Comparison of ENCODE assay signal across 15 mouse cellular contexts in the genomic region with DNA sequence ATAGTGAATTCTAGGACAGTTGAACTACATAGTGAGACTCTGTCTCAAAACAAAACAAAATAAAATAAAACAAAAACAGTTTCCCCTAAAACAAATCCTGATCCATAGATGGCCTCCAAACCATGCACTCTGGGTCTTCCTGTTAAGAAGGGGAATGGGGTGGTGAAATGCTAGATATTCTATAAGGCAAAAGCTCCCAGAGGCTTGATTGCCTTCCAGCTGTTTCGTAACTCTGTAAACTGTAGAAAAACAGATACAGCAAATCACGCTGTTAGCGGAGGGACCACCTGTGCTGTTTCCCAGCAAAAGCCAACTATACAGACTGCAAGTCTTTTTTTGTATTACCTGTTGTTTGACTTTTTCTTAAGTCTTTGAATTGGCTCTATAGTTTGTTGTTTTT. TPM values are rescaled to one million over a fixed set of nuclear protein-coding genes. Genes with fewer than 3 reads are reported as not detected.
DNase-seq lines count a peak whose midpoint lies in the region; ATAC-seq and TF ChIP-seq lines count a peak whose summit lies in the region.
"Had no signal": no experiment of that assay in that cellular context is flagged by ENCODE, and none has a peak within 500 bp of the region (broad histone marks: within the 10 kb centered on the region; RNA-seq: fewer than 3 reads in every experiment).

No protein-coding gene starts in this region.

- no peak overlapping the region for H3K9ac ChIP-seq in heart, embryonic 14.5 days (ENCODE audit: low read length)
- H3K9ac ChIP-seq: midbrain, embryonic 13.5 days had no signal

- ATAC-seq in heart, embryonic 14.5 days (ENCODE audit: insufficient number of reproducible peaks, insufficient read depth, low FRiP score, low read depth) = no peak
- ATAC-seq in inflammation-experienced regulatory T-cells, adult 6 months = peak; percentile 1
- ATAC-seq: forebrain, embryonic 16.5 days; midbrain, embryonic 13.5 days had no signal

- peak overlapping the region; percentile 37 to 45; a peak in 2 of 4 replicates for H3K27ac ChIP-seq in heart, embryonic 14.5 days (replicated peaks in 1 of 2; ENCODE audit: control insufficient read depth in 1 of 2, insufficient read depth in 1 of 2, low read depth in 2 of 2, low read length in 2 of 2)
- peak overlapping the region; percentile 71 for H3K27ac ChIP-seq in left cerebral cortex, adult 2 months
- H3K27ac ChIP-seq: midbrain, embryonic 13.5 days had no signal

- peaks cover 3 to 10% of the 10 kb centered on the region in 2 experiments for H3K4me1 ChIP-seq in heart, embryonic 14.5 days (ENCODE audit: control insufficient read depth in 2 of 2, insufficient read depth in 2 of 2, low read length in 2 of 2)
- H3K4me1 ChIP-seq: midbrain, embryonic 13.5 days had no signal

- H3K27me3 ChIP-seq in heart, embryonic 14.5 days (ENCODE audit: control insufficient read depth, insufficient read depth, low read length) = no peaks in the 10 kb centered on the region
- H3K27me3 ChIP-seq: midbrain, embryonic 13.5 days had no signal

- H3K4me2 ChIP-seq in heart, embryonic 14.5 days (ENCODE audit: low read length) = no peak overlapping the region
- H3K4me2 ChIP-seq: liver, embryonic 11.5 days; midbrain, embryonic 13.5 days had no signal

- WGBS in heart, embryonic 14.5 days = 75% methylated on average over 3 of the region's 3 CpGs

- no peaks in the 10 kb centered on the region for H3K36me3 ChIP-seq in heart, embryonic 14.5 days (ENCODE audit: control insufficient read depth, insufficient read depth, low read length)
- H3K36me3 ChIP-seq: midbrain, embryonic 13.5 days had no signal

- H3K4me3 ChIP-seq in heart, embryonic 14.5 days (ENCODE audit: control insufficient read depth in 1 of 2, insufficient read depth in 1 of 2, low read depth in 1 of 2, low read length in 2 of 2) = no peak overlapping the region
- H3K4me3 ChIP-seq in left cerebral cortex, adult 2 months = no peak overlapping the region
- H3K4me3 ChIP-seq: midbrain, embryonic 13.5 days had no signal

- TF ChIP-seq CTCF in left cerebral cortex, adult 2 months (IDR thresholded peaks at IDR 0.05) = no peak

- intact Hi-C loops in heart, postnatal 14 days (cut with DNase I) = no loop called here
- intact Hi-C loops in left cerebral cortex, adult 2 months (cut with DNase I) = no loop called here

- H3K9me3 ChIP-seq in heart, embryonic 14.5 days (ENCODE audit: control insufficient read depth, low read length) = no peaks in the 10 kb centered on the region
- H3K9me3 ChIP-seq: midbrain, embryonic 13.5 days had no signal

- no peak for DNase-seq in heart, postnatal 14 days
- DNase-seq in left cerebral cortex, adult 2 months (ENCODE audit: extremely low spot score in 1 of 2, low spot score in 2 of 2) = no peak
- DNase-seq in left cerebral cortex, adult 8-10 months (ENCODE audit: low spot score in 2 of 2) = no peak
- peak; percentile 57 for DNase-seq in ES-CJ7 (ENCODE audit: low read depth, low spot score)
- DNase-seq in lung, postnatal 25 days (ENCODE audit: low spot score) = no peak
- DNase-seq in lung, postnatal 14 days = no peak
- DNase-seq: adrenal gland, adult 8-10 months; cerebellum, adult 9-10 months; embryo, embryonic 11 days; gastrocnemius, postnatal 14 days had no signal

RNA-seq across cellular contexts. Expression of a gene that starts 6.0 kb away (rescaled TPM):
- polyA plus RNA-seq in heart, embryonic 14.5 days (2014; fragmentation: Nextera tagmentation; extraction: Ambion mirVana) = 129 and 136 TPM in 2 replicates
- total RNA-seq in heart, postnatal 14 days (2021) = 100 to 1,000 TPM in 1 of 2 experiments, 10 to 100 TPM in 1; 98.2 to 107 TPM
- total RNA-seq in left cerebral cortex, adult 2 months (2021) = 10 to 100 TPM; 42.4 to 51.1 TPM
- total RNA-seq in left cerebral cortex, adult 8-10 months (2022) = 10 to 100 TPM; 44.1 to 65.7 (median 48.4) TPM
- 10 to 100 TPM; 13.5 to 36.2 (median 20.6) TPM for polyA plus RNA-seq in inflammation-experienced regulatory T-cells, adult 6 months (2017; shearing (Covaris generic))
